Mouse (Mus musculus) erythroblast, embryonic 14.5 days (primary cell): ENCODE results near the gene Thbs4.

Source experiments
- GATA1 ChIP-seq: IDR thresholded peaks from 2 replicates; pipeline ENCODE4 v1.6.1; 2012; ENCODE audit warnings: low read length, inconsistent platforms, mixed read lengths
- TAL1 ChIP-seq: IDR thresholded peaks from 3 replicates; pipeline ENCODE4 v1.6.1; 2012; ENCODE audit warnings: low read length, inconsistent platforms, mixed read lengths

GRCm38 (mm10) chr13:92757972-92758585, 36.5 kb downstream of the Thbs4 start:
- TF ChIP-seq GATA1 (no peak), TAL1 (no peak)
